Mouse (Mus musculus) forebrain, embryonic 14.5 days (tissue): ENCODE measurements around the gene Rexo5. TPM values are rescaled to one million over a fixed set of nuclear protein-coding genes. Genes with fewer than 3 reads are reported as not detected.

ENCODE experiments used
- ATAC-seq: fragments of 200-750 bp; cut with Nextera tagmentation; 2 replicates; pipeline ENCODE4 v1.8.0; 2017; ENCODE audit warnings: mild to moderate bottlenecking, moderate library complexity
- DNase-seq: peaks from one replicate; pipeline ENCODE4 v3.0.0-alpha.2; 2015; ENCODE audit warnings: low spot score
- H3K27ac ChIP-seq: fragments of 300-500 bp; sonication (generic); 2 replicates; pipeline ENCODE4 v1.5.1; 2014; ENCODE audit warnings: low read depth, mild to moderate bottlenecking, control low read depth, low read length, moderate library complexity
- H3K27me3 ChIP-seq: fragments of 300-500 bp; sonication (generic); replicated peaks from 2 replicates; pipeline ENCODE4 v1.6.1; 2014; ENCODE audit warnings: low read length, control low read depth, mixed read lengths; ENCODE audit not compliant: control insufficient read depth, insufficient read depth
- H3K36me3 ChIP-seq: fragments of 300-500 bp; sonication (generic); 2 replicates; pipeline ENCODE4 v1.6.1; 2014; ENCODE audit warnings: low read length, control low read depth; ENCODE audit not compliant: control insufficient read depth, insufficient read depth
- H3K4me1 ChIP-seq: fragments of 300-500 bp; sonication (generic); 2 replicates; pipeline ENCODE4 v1.6.1; 2014; ENCODE audit warnings: antibody characterized with exemption, low read length, control low read depth; ENCODE audit not compliant: control insufficient read depth, insufficient read depth
- H3K4me2 ChIP-seq: fragments of 300-500 bp; sonication (generic); 2 replicates; pipeline ENCODE4 v1.6.1; 2014; ENCODE audit warnings: mild to moderate bottlenecking, control low read depth, low read length
- H3K4me3 ChIP-seq: fragments of 300-500 bp; sonication (generic); 2 replicates; pipeline ENCODE4 v1.5.1; 2014; ENCODE audit warnings: low read depth, low read length, control low read depth
- H3K9ac ChIP-seq: fragments of 300-500 bp; sonication (generic); 2 replicates; pipeline ENCODE4 v1.6.1; 2014; ENCODE audit warnings: mild to moderate bottlenecking, low read length, control low read depth, moderate library complexity
- H3K9me3 ChIP-seq: fragments of 300-500 bp; sonication (generic); replicated peaks from 2 replicates; pipeline ENCODE4 v1.6.1; 2016; ENCODE audit warnings: low read length, control low read depth, mixed read lengths; ENCODE audit not compliant: control insufficient read depth
- WGBS: fragments of 180-500 bp; shearing (Covaris S2); extraction: QIAGEN DNeasy Blood & Tissue Kit; methylation state at CpG from one replicate; pipeline ENCODE4 v1.1.7; 2014; 5-methylcytosine and 5-hydroxymethylcytosine counted together
- polyA plus RNA-seq: library from polyadenylated mRNA; unstranded; fragments of >200 nt; fragmentation: Nextera tagmentation; extraction: Ambion mirVana; gene quantifications from 2 replicates; pipeline ENCODE4 v1.2.1, GENCODE M21; 2014

Gene Rexo5
- polyA plus RNA-seq, 1 experiment from 2014 or later, result 13.7 TPM

GRCm38 (mm10) chr7:119807396-119807795 is 13.6 kb downstream of the Rexo5 start:
- H3K9ac ChIP-seq, result no peak overlapping the region
- DNase-seq, result no peak
- H3K4me1 ChIP-seq, result no peaks in the 10 kb centered on the region
- no peaks in the 10 kb centered on the region for H3K27me3 ChIP-seq
- peaks cover 13% of the 10 kb centered on the region for H3K36me3 ChIP-seq
- no peaks in the 10 kb centered on the region for H3K9me3 ChIP-seq
- 94% methylated on average over 5 of the region's 5 CpGs for WGBS
- H3K4me2 ChIP-seq, result no peak overlapping the region
- H3K27ac ChIP-seq, result no peak overlapping the region
- no peak for ATAC-seq
- no peak overlapping the region for H3K4me3 ChIP-seq

GRCm38 (mm10) chr7:119808723-119809122 is 14.9 kb downstream of the Rexo5 start:
- peaks cover 19% of the 10 kb centered on the region for H3K36me3 ChIP-seq
- H3K4me1 ChIP-seq, result no peaks in the 10 kb centered on the region
- 94% methylated on average over 3 of the region's 3 CpGs for WGBS
- ATAC-seq, result no peak
- DNase-seq, result no peak
- H3K27me3 ChIP-seq, result no peaks in the 10 kb centered on the region
- H3K27ac ChIP-seq, result no peak overlapping the region
- no peak overlapping the region for H3K4me2 ChIP-seq
- H3K9me3 ChIP-seq, result no peaks in the 10 kb centered on the region
- no peak overlapping the region for H3K9ac ChIP-seq
- H3K4me3 ChIP-seq, result no peak overlapping the region

GRCm38 (mm10) chr7:119835371-119835770 is 41.6 kb downstream of the Rexo5 start:
- Histone ChIP-seq H3K4me3 (no peak overlapping the region), H3K4me1 (no peaks in the 10 kb centered on the region), H3K27ac (no peak overlapping the region), H3K36me3 (no peaks in the 10 kb centered on the region), H3K9me3 (no peaks in the 10 kb centered on the region), H3K9ac (no peak overlapping the region), H3K27me3 (no peaks in the 10 kb centered on the region), H3K4me2 (no peak overlapping the region)
- no peak for DNase-seq
- no peak for ATAC-seq
- WGBS, result 96% methylated on average over 1 of the region's 1 CpGs

- no peak overlapping the region for H3K4me3 ChIP-seq
- DNase-seq (no peak), ATAC-seq (no peak)
- H3K27me3 ChIP-seq, result no peaks in the 10 kb centered on the region
- no peaks in the 10 kb centered on the region for H3K36me3 ChIP-seq
- H3K9me3 ChIP-seq, result no peaks in the 10 kb centered on the region
- H3K4me2 ChIP-seq, result no peak overlapping the region
- WGBS, result 95% methylated on average over 4 of the region's 4 CpGs
- no peak overlapping the region for H3K9ac ChIP-seq
- H3K4me1 ChIP-seq, result no peaks in the 10 kb centered on the region
- H3K27ac ChIP-seq, result no peak overlapping the region
These were observed 42.4 kb downstream of the Rexo5 start for GRCm38 (mm10) chr7:119835996-119836777.

- H3K9ac ChIP-seq, result no peak overlapping the region
- ATAC-seq, result no peak
- H3K4me1 ChIP-seq, result no peaks in the 10 kb centered on the region
- DNase-seq, result no peak
- no peak overlapping the region for H3K4me2 ChIP-seq
- H3K36me3 ChIP-seq, result no peaks in the 10 kb centered on the region
- H3K4me3 ChIP-seq, result no peak overlapping the region
- no peaks in the 10 kb centered on the region for H3K27me3 ChIP-seq
- 95% methylated on average over 4 of the region's 4 CpGs for WGBS
- H3K9me3 ChIP-seq, result no peaks in the 10 kb centered on the region
- no peak overlapping the region for H3K27ac ChIP-seq
These were observed 48.1 kb downstream of the Rexo5 start for GRCm38 (mm10) chr7:119841820-119842449.

GRCm38 (mm10) chr7:119845541-119845940 is 51.7 kb downstream of the Rexo5 start:
- no peaks in the 10 kb centered on the region for H3K4me1 ChIP-seq

GRCm38 (mm10) chr7:119847396-119847795 is 53.6 kb downstream of the Rexo5 start:
- Histone ChIP-seq H3K27ac (no peak overlapping the region), H3K9ac (no peak overlapping the region), H3K27me3 (no peaks in the 10 kb centered on the region), H3K4me2 (no peak overlapping the region), H3K36me3 (no peaks in the 10 kb centered on the region), H3K4me1 (no peaks in the 10 kb centered on the region), H3K9me3 (no peaks in the 10 kb centered on the region), H3K4me3 (no peak overlapping the region)
- no peak for DNase-seq
- no peak for ATAC-seq
- 93% methylated on average over 2 of the region's 2 CpGs for WGBS

More at GRCm38 (mm10) chr7:119845541-119845940, 51.7 kb downstream of the Rexo5 start:
- Histone ChIP-seq H3K9me3 (no peaks in the 10 kb centered on the region), H3K4me3 (no peak overlapping the region), H3K27ac (no peak overlapping the region), H3K27me3 (no peaks in the 10 kb centered on the region), H3K4me2 (no peak overlapping the region), H3K9ac (no peak overlapping the region), H3K36me3 (no peaks in the 10 kb centered on the region)
- DNase-seq (no peak), ATAC-seq (no peak)
- 85% methylated on average over 2 of the region's 2 CpGs for WGBS

GRCm38 (mm10) chr7:119849096-119849495 is 55.3 kb downstream of the Rexo5 start:
- H3K4me1 ChIP-seq, result no peaks in the 10 kb centered on the region
- H3K9me3 ChIP-seq, result no peaks in the 10 kb centered on the region
- ATAC-seq (no peak), DNase-seq (peak; percentile 66)
- H3K9ac ChIP-seq, result no peak overlapping the region
- no peaks in the 10 kb centered on the region for H3K36me3 ChIP-seq
- H3K27ac ChIP-seq, result no peak overlapping the region
- H3K27me3 ChIP-seq, result no peaks in the 10 kb centered on the region
- H3K4me3 ChIP-seq, result no peak overlapping the region
- no peak overlapping the region for H3K4me2 ChIP-seq
- WGBS, result 0% methylated on average over 1 of the region's 1 CpGs

- no peaks in the 10 kb centered on the region for H3K9me3 ChIP-seq
- DNase-seq (no peak), ATAC-seq (no peak)
- WGBS, result 85% methylated on average over 5 of the region's 5 CpGs
- H3K27me3 ChIP-seq, result no peaks in the 10 kb centered on the region
- no peaks in the 10 kb centered on the region for H3K4me1 ChIP-seq
- no peak overlapping the region for H3K4me2 ChIP-seq
- no peak overlapping the region for H3K9ac ChIP-seq
- H3K4me3 ChIP-seq, result no peak overlapping the region
- no peak overlapping the region for H3K27ac ChIP-seq
- H3K36me3 ChIP-seq, result no peaks in the 10 kb centered on the region
These were observed 56.9 kb downstream of the Rexo5 start for GRCm38 (mm10) chr7:119850737-119851136.
